Mouse (Mus musculus) left cerebral cortex, postnatal 36 days (tissue): ENCODE measurements around the gene Tas2r124. TPM values are rescaled to one million over a fixed set of nuclear protein-coding genes. Genes with fewer than 3 reads are reported as not detected.

Experiments used
- DNase-seq, 2 experiments: peaks; one replicate each; pipeline ENCODE4 v3.0.0; 2021 to 2022; ENCODE audit warnings: low spot score in 2 of 2, mixed read lengths in 1 of 2
- intact Hi-C: fragments of 180-260 bp; cut with DNase I; formaldehyde crosslinking; loops from one replicate; pipeline ENCODE4 v1.15.1; 2025
- total RNA-seq, 2 experiments: library from RNA; stranded (reverse); gene quantifications; 2 replicates each; pipeline ENCODE4 v1.2.3; 2021

Tas2r124 gene
- not detected for total RNA-seq

- intact Hi-C loops, result no loop called here
- no peak for DNase-seq
Observed at GRCm38 (mm10) chr6:132754430-132754829, at the start of gene Tas2r124. Gene Tas2r124, plus strand, starts transcription at chr6:132754730.

- DNase-seq, result no peak
- intact Hi-C loops, result no loop called here
Observed at GRCm38 (mm10) chr6:132711828-132712227, 42.7 kb upstream of the Tas2r124 start, which contains the start of gene Tas2r122. Gene Tas2r122, minus strand, starts transcription at chr6:132711928.

- no peak for DNase-seq
- intact Hi-C loops, result no loop called here
Observed at GRCm38 (mm10) chr6:132737935-132738334, 16.6 kb upstream of the Tas2r124 start, which contains the start of gene Tas2r115. Gene Tas2r115, minus strand, starts transcription at chr6:132738035.

GRCm38 (mm10) chr6:132750206-132750605, 4.3 kb upstream of the Tas2r124 start:
- intact Hi-C loops, result no loop called here
- no peak for DNase-seq

- no peak for DNase-seq
- intact Hi-C loops, result no loop called here
Observed at GRCm38 (mm10) chr6:132761831-132762230, 7.3 kb downstream of the Tas2r124 start, which contains the start of gene Tas2r102. Gene Tas2r102, plus strand, starts transcription at chr6:132762131.

- DNase-seq, result no peak
- intact Hi-C loops, result no loop called here
Observed at GRCm38 (mm10) chr6:132778062-132778461, 23.5 kb downstream of the Tas2r124 start, which contains the start of gene Tas2r136. Gene Tas2r136, minus strand, starts transcription at chr6:132778162.

- no peak for DNase-seq
- intact Hi-C loops, result no loop called here
Observed at GRCm38 (mm10) chr6:132795393-132795792, 40.9 kb downstream of the Tas2r124 start.

- intact Hi-C loops, result loop anchor here (10.0 kb wide), 1 partner anchor 182 kb away; the partner anchor contains the start of gene Tas2r109
Observed at GRCm38 (mm10) chr6:132802518-132802917, 48.0 kb downstream of the Tas2r124 start, which contains the start of gene Tas2r117. Gene Tas2r117, plus strand, starts transcription at chr6:132802818.

More at GRCm38 (mm10) chr6:132802518-132802917, 48.0 kb downstream of the Tas2r124 start, which contains the start of gene Tas2r117:
- no peak for DNase-seq

Other genes with a start within 250 kb of the Tas2r124 start
- gene Prh1, start 184.9 kb upstream of the Tas2r124 start, total RNA-seq, result not detected
- gene Prp2, start 158.8 kb upstream of the Tas2r124 start, total RNA-seq, result not detected
- gene A630073D07Rik, start 103.2 kb upstream of the Tas2r124 start, total RNA-seq, result not detected
- gene Tas2r120, start 97.8 kb upstream of the Tas2r124 start, total RNA-seq, result not detected
- gene Tas2r121, start 53.7 kb upstream of the Tas2r124 start, total RNA-seq, result not detected
- gene Tas2r122, start 42.8 kb upstream of the Tas2r124 start, total RNA-seq, result not detected
- gene Tas2r115, start 16.7 kb upstream of the Tas2r124 start, total RNA-seq, result not detected
- not detected for gene Tas2r102, start 7.4 kb downstream of the Tas2r124 start, total RNA-seq
- not detected for gene Tas2r136, start 23.4 kb downstream of the Tas2r124 start, total RNA-seq
- gene Tas2r117, start 48.1 kb downstream of the Tas2r124 start, total RNA-seq, result not detected
- not detected for gene Tas2r123, start 92.4 kb downstream of the Tas2r124 start, total RNA-seq
- gene Tas2r116, start 100.7 kb downstream of the Tas2r124 start, total RNA-seq, result not detected
- gene Tas2r110, start 113.3 kb downstream of the Tas2r124 start, total RNA-seq, result not detected
- not detected for gene Tas2r113, start 138.3 kb downstream of the Tas2r124 start, total RNA-seq
- not detected for gene Tas2r125, start 154.9 kb downstream of the Tas2r124 start, total RNA-seq
- not detected for gene Tas2r129, start 196.4 kb downstream of the Tas2r124 start, total RNA-seq
- not detected for gene Tas2r131, start 203.2 kb downstream of the Tas2r124 start, total RNA-seq
- gene Tas2r109, start 226.2 kb downstream of the Tas2r124 start, total RNA-seq, result not detected